Mouse (Mus musculus): ENCODE results near the gene Spns2. TPM values are rescaled to one million over a fixed set of nuclear protein-coding genes. Genes with fewer than 3 reads are reported as not detected.

The Spns2 gene
- total RNA-seq, 2 experiments from 2014 or later, result 16.5 to 16.8 TPM

GRCm38 (mm10) chr11:72477182-72477581 lies 12.5 kb downstream of the Spns2 start:
- intact Hi-C loops (cut with DNase I), result no loop called here
- DNase-seq, result peak in 1 of 2 experiments; percentile 37

GRCm38 (mm10) chr11:72476074-72476625 lies 13.6 kb downstream of the Spns2 start:
- DNase-seq, result no peak
- intact Hi-C loops (cut with DNase I), result no loop called here

GRCm38 (mm10) chr11:72475408-72475807 lies 14.3 kb downstream of the Spns2 start:
- DNase-seq, result no peak
- intact Hi-C loops (cut with DNase I), result no loop called here

DNA sequence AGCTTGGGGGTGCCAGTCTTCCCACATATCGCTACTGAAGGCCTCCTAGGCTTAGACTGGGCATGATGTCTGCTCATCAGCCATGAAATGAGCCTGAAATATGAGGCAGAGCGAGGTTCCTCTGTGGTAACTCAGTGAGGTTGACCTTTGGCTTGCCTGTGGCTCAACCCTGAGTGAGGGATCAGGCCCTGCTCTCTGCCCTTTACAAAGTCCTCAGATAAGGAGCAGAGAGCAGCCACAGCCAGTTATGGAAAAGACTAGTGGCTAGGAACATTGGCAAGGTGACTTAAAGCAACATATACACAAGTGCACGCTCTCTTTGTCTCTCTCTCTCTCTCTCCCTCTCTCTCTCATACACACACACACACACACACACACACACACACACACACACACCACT lies 14.8 kb downstream of the Spns2 start:
- intact Hi-C loops (cut with DNase I), result no loop called here
- no peak for DNase-seq

GRCm38 (mm10) chr11:72473540-72473939 lies 16.2 kb downstream of the Spns2 start:
- no peak for DNase-seq
- intact Hi-C loops (cut with DNase I), result no loop called here

DNA sequence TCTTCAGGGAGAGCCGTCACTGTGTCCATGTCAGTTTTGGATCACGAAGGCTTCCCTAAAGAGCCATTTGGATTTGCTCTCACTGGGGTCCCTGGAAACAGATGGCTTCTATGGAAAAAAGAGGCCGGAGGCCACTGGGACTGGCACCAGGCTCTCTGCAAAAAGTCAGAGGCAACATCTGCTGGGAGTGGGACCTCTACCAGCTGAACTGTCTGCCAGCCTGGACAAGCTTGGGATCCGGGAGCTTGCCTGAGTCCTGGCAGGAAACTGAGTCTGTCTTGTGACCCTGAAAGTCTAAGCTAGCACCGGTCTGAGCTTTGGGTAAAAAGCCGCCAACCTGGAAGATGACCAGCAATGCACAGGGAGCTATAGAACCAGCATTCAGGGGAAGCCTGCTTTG lies 18.3 kb downstream of the Spns2 start:
- DNase-seq, result no peak
- intact Hi-C loops (cut with DNase I), result no loop called here

GRCm38 (mm10) chr11:72470004-72470403 lies 19.7 kb downstream of the Spns2 start:
- intact Hi-C loops (cut with DNase I), result no loop called here

GRCm38 (mm10) chr11:72469217-72469616 lies 20.5 kb downstream of the Spns2 start:
- peak; percentile 79 to 86 for DNase-seq
- intact Hi-C loops (cut with DNase I), result no loop called here

More at GRCm38 (mm10) chr11:72470004-72470403, 19.7 kb downstream of the Spns2 start:
- DNase-seq, result no peak

- DNase-seq, result no peak
- intact Hi-C loops (cut with DNase I), result no loop called here
Observed at GRCm38 (mm10) chr11:72468525-72468924, 21.2 kb downstream of the Spns2 start.

DNA sequence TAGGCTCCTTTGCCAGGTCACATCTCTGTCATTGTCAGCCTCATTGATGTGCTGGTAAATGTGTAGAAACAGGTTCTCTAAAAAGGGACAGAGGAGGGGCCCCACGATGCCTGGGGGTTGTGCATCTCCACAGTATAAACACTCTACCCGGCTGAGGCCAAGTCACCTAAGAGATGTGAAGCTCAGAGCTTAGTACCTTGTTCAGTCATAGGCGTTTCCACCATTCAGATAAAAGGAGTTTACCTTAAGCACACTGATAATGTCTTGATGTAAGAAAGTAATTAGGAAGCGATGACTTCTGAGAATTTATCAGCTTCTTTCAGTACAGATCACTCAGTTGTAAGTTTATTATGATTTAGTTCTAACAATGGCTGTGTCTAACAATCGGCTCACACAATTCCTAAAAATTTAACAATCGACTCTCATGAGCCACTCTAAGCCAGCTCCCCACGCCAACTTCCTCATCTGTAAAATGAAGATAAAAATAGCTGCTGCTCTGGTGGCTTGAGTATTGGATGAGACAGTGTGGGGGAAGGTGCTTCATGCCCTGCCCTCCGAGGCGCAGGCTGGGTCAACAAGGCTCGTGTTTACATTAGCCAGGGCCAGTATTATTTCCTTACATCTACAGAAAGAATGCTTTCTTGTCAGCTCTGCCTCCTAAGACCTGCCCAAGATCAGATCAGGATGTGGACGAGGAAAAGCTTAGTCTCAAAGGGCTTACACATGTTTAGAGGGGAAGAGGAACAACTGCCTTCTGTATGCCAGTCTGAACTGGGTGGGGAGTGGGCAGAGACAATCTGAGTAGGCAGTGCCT lies 22.8 kb downstream of the Spns2 start:
- peak; percentile 27 to 29 for DNase-seq
- intact Hi-C loops (cut with DNase I), result no loop called here

DNA sequence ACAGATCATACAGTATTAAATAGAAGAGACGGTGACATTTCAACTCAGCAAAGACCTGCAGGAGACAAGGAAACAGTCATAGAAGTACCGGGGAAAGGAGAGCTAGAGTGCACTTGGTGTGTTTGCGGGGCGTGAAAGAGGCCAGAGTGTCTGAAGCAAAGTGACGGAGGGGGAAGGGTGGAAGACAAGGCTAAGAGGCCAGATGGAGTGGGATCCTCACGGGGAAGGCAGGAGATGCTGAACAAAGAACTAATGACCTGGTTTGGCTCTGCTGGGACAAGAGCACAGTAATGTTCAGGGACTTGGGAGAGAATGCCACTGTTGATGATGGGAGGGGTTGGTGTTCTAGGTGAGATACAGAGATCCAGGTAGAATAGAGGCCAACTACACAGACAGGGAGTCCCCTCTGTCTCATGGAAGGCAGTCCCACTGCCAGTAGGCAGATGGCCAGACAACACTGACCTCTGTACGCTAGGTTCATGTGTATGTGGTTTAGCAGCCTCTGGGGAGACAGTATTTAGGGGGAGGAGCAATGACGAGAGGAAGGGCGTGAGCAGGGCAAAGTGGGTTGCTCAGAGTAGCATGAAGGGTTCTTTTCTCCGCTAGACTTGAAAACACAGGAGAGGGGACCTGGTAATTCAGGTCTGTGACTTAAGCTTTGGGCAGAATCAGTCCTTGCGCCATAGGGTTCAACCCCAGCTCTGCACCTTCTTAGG lies 23.6 kb downstream of the Spns2 start:
- DNase-seq, result no peak
- intact Hi-C loops (cut with DNase I), result no loop called here

DNA sequence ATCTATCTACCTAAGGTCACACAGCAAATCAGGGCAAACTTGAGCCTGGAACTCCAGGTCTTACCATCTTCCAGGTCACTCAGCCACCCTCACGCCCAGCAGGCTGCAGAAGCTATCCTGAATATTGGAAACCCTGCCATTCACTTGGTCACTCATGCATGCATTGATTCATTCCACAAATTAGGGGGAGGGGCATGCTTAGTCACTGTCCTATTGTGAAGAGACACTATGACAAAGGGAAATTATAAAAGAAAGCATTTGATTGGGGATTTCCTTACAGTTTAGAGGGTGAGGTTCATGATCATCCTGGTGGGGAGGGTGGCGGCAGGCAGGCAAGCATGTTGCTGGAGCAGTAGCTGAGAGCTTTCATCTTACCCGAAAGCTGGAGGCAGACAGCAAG lies 24.9 kb downstream of the Spns2 start:
- intact Hi-C loops (cut with DNase I), result no loop called here
- no peak for DNase-seq

DNA sequence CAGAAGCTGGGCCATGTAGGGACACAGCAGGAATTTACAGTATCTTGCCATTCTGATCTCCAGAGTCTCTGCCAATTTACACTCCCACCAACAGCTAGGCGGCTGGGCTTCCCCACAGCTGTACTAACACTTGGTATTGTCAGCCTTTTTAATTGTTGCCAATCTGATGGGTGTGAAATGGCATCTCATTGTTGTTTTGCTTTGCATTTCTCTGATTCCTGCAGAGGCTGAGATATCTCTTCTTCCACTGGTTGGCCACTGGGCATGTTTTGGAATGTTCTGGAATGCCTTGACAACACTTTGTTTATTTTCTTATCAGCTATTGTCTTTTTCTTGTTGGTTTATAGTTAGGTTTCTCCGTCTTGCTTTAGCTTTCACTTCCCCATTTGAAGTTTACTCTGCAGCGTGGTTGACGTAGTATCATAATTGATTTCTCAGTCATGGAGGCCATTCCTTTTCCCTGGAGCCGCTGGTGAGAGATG lies 28.2 kb downstream of the Spns2 start:
- DNase-seq, result peak in 1 of 2 experiments; percentile 29
- intact Hi-C loops (cut with DNase I), result no loop called here

DNA sequence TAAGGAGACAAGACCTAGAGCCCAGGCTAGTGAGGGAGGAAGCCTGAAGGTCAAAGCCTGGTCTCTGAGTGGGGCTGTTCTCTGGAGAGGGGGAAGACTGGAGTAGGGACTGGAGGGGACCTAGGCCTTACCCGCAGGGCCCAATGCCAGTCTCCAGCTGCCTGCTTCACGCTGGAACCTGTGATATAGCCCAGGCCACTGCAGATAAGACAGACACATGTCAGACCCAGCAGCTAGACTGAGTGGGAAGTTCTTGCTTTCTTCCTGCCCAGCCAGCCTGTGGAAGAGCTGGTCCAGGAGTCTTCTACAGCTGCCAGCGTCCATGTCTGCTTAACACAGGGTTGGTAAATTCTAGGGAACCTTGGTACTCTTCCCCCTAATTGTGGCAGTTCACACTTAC lies 31.2 kb downstream of the Spns2 start:
- intact Hi-C loops (cut with DNase I), result loop anchor here (2.0 kb wide), 1 partner anchor 30 kb away; the partner anchor contains the start of gene Spns2
- no peak for DNase-seq

- intact Hi-C loops (cut with DNase I), result loop anchor here (2.0 kb wide), 1 partner anchor 31 kb away; the partner anchor contains the start of gene Spns2
- DNase-seq, result peak; percentile 54 to 55
Observed at GRCm38 (mm10) chr11:72457995-72458496, 31.7 kb downstream of the Spns2 start.

DNA sequence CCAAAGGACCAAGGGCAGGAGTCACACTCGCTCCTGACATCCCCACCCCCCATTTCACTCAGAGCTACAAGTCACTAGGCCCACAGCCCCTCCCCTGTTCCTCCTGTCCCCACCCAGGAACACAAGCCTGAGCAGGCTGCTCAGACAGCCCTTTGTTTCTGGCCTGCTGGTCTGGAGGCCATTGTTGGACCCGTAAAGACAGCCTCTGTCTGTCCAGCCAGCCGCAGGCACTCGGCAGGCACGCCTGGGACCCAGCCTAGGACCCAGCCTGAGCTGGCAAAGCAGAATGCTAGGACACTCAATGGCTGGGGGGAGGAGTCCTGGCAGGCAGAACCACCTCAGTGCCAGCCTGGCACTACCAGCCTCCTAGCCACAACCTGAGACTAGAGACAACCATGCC lies 34.0 kb downstream of the Spns2 start:
- DNase-seq, result no peak
- intact Hi-C loops (cut with DNase I), result no loop called here

- intact Hi-C loops (cut with DNase I), result loop anchor here (5.0 kb wide), 1 partner anchor 109 kb away; no protein-coding TSS in a partner anchor
- DNase-seq, result no peak
Observed at GRCm38 (mm10) chr11:72453105-72453953, 36.4 kb downstream of the Spns2 start.

GRCm38 (mm10) chr11:72452140-72452665 lies 37.5 kb downstream of the Spns2 start:
- intact Hi-C loops (cut with DNase I), result loop anchor here (5.0 kb wide), 1 partner anchor 110 kb away; no protein-coding TSS in a partner anchor
- DNase-seq, result no peak

GRCm38 (mm10) chr11:72447475-72447874 lies 42.2 kb downstream of the Spns2 start:
- intact Hi-C loops (cut with DNase I), result loop anchor here (2.0 kb wide), 1 partner anchor 43 kb away; no protein-coding TSS in a partner anchor
- DNase-seq, result no peak
